Mouse (Mus musculus) brain, adult 2 months (tissue): ENCODE data around the gene Acot11.
"Not testable (repeated sequence)": the region's sequence is repeated elsewhere in the genome, so short reads cannot be mapped to it uniquely, and the experiment has no call there.

Experiments
- DNase-seq: peaks from one replicate; pipeline ENCODE4 v3.0.0; 2011; ENCODE audit warnings: low read depth, low spot score

Acot11 gene

GRCm38 (mm10) chr4:106810039-106810438, 5.2 kb upstream of the Acot11 start:
- DNase-seq: no peak

GRCm38 (mm10) chr4:106807287-106807686, 2.5 kb upstream of the Acot11 start:
- no peak for DNase-seq

- DNase-seq: no peak
Observed at GRCm38 (mm10) chr4:106805890-106806289, 1.1 kb upstream of the Acot11 start.

- no peak for DNase-seq
Observed at GRCm38 (mm10) chr4:106804201-106804909, 443 bp downstream of the Acot11 start.

GRCm38 (mm10) chr4:106803781-106804180, 1.0 kb downstream of the Acot11 start:
- DNase-seq: peak; percentile 28

GRCm38 (mm10) chr4:106799772-106800336, 4.9 kb downstream of the Acot11 start:
- DNase-seq: peak; percentile 82

GRCm38 (mm10) chr4:106798908-106799546, 5.8 kb downstream of the Acot11 start:
- DNase-seq: no peak

GRCm38 (mm10) chr4:106795289-106795688, 9.5 kb downstream of the Acot11 start:
- DNase-seq: no peak

- no peak for DNase-seq
Observed at GRCm38 (mm10) chr4:106794247-106794646, 10.6 kb downstream of the Acot11 start.

GRCm38 (mm10) chr4:106793826-106794225, 11.0 kb downstream of the Acot11 start:
- not testable (repeated sequence) for DNase-seq

- DNase-seq: no peak
Observed at GRCm38 (mm10) chr4:106792276-106792675, 12.5 kb downstream of the Acot11 start.

- DNase-seq: no peak
Observed at GRCm38 (mm10) chr4:106790938-106791337, 13.9 kb downstream of the Acot11 start.

- not testable (repeated sequence) for DNase-seq
Observed at GRCm38 (mm10) chr4:106790218-106790617, 14.6 kb downstream of the Acot11 start.

GRCm38 (mm10) chr4:106789705-106790104, 15.1 kb downstream of the Acot11 start:
- DNase-seq: peak; percentile 76

GRCm38 (mm10) chr4:106788627-106789026, 16.2 kb downstream of the Acot11 start:
- no peak for DNase-seq

- DNase-seq: peak; percentile 85
Observed at GRCm38 (mm10) chr4:106787830-106788229, 17.0 kb downstream of the Acot11 start.

- peak; percentile 91 for DNase-seq
Observed at GRCm38 (mm10) chr4:106785753-106786540, 18.9 kb downstream of the Acot11 start.

GRCm38 (mm10) chr4:106785345-106785744, 19.5 kb downstream of the Acot11 start:
- DNase-seq: no peak

GRCm38 (mm10) chr4:106784806-106785205, 20.0 kb downstream of the Acot11 start:
- DNase-seq: no peak

- DNase-seq: no peak
Observed at GRCm38 (mm10) chr4:106783137-106783536, 21.7 kb downstream of the Acot11 start.

- peak; percentile 71 for DNase-seq
Observed at GRCm38 (mm10) chr4:106780045-106780444, 24.8 kb downstream of the Acot11 start.
